Mouse (Mus musculus) stomach, embryonic 14.5 days (tissue): ENCODE measurements around the gene Tex38. TPM values are rescaled to one million over a fixed set of nuclear protein-coding genes. Genes with fewer than 3 reads are reported as not detected.

Experiments
- ATAC-seq: fragments of 200-750 bp; cut with Nextera tagmentation; 2 replicates; pipeline ENCODE4 v1.8.0; 2017; ENCODE audit warnings: low read depth, moderate TSS enrichment; ENCODE audit not compliant: insufficient number of reproducible peaks, insufficient read depth, low FRiP score
- H3K27ac ChIP-seq: fragments of 300-500 bp; sonication (generic); 2 replicates; pipeline ENCODE4 v1.5.1; 2014; ENCODE audit warnings: mild to moderate bottlenecking, low read length, moderate library complexity, mixed read lengths
- H3K27me3 ChIP-seq: fragments of 300-500 bp; sonication (generic); 2 replicates; pipeline ENCODE4 v1.6.1; 2014; ENCODE audit warnings: low read length, control low read depth, mixed read lengths; ENCODE audit not compliant: control insufficient read depth, insufficient read depth
- H3K36me3 ChIP-seq: fragments of 300-500 bp; sonication (generic); 2 replicates; pipeline ENCODE4 v1.6.1; 2014; ENCODE audit warnings: mild to moderate bottlenecking, control low read depth, low read length, moderate library complexity, mixed read lengths; ENCODE audit not compliant: control insufficient read depth, insufficient read depth
- H3K4me1 ChIP-seq: fragments of 300-500 bp; sonication (generic); 2 replicates; pipeline ENCODE4 v1.6.1; 2014; ENCODE audit warnings: low read length, control low read depth, mixed read lengths; ENCODE audit not compliant: control insufficient read depth, insufficient read depth
- H3K4me2 ChIP-seq: fragments of 300-500 bp; sonication (generic); replicated peaks from 2 replicates; pipeline ENCODE4 v1.6.1; 2014; ENCODE audit warnings: low read depth, low read length, control low read depth
- H3K4me3 ChIP-seq: fragments of 300-500 bp; sonication (generic); 2 replicates; pipeline ENCODE4 v1.5.1; 2014; ENCODE audit warnings: low read depth, low read length, control low read depth
- H3K9ac ChIP-seq: fragments of 300-500 bp; sonication (generic); replicated peaks from 2 replicates; pipeline ENCODE4 v1.6.1; 2014; ENCODE audit warnings: low read depth, mild to moderate bottlenecking, control low read depth, low read length, moderate library complexity, mixed read lengths
- H3K9me3 ChIP-seq: fragments of 300-500 bp; sonication (generic); 2 replicates; pipeline ENCODE4 v1.6.1; 2016; ENCODE audit warnings: low read depth, low read length, control low read depth; ENCODE audit not compliant: control insufficient read depth
- WGBS: fragments of 180-500 bp; shearing (Covaris S2); extraction: QIAGEN DNeasy Blood & Tissue Kit; methylation state at CpG from one replicate; pipeline ENCODE4 v1.1.7; 2014; 5-methylcytosine and 5-hydroxymethylcytosine counted together
- polyA plus RNA-seq: library from polyadenylated mRNA; unstranded; fragments of >200 nt; fragmentation: Nextera tagmentation; extraction: Ambion mirVana; gene quantifications from 2 replicates; pipeline ENCODE4 v1.2.1, GENCODE M21; 2014

The Tex38 gene
- polyA plus RNA-seq, 1 experiment from 2014 or later = 0.65 TPM

- Histone ChIP-seq H3K4me2 (no peak overlapping the region), H3K27ac (no peak overlapping the region), H3K9me3 (no peaks in the 10 kb centered on the region), H3K9ac (no peak overlapping the region), H3K4me1 (no peaks in the 10 kb centered on the region), H3K36me3 (peaks cover 1% of the 10 kb centered on the region; the same call in 1 of the 2 replicates), H3K4me3 (no peak overlapping the region), H3K27me3 (no peaks in the 10 kb centered on the region)
- ATAC-seq = no peak
Observed at GRCm38 (mm10) chr4:115821431-115821830, 40.6 kb upstream of the Tex38 start.

- Histone ChIP-seq H3K4me3 (no peak overlapping the region), H3K9me3 (no peaks in the 10 kb centered on the region), H3K4me1 (no peaks in the 10 kb centered on the region), H3K9ac (no peak overlapping the region), H3K27me3 (no peaks in the 10 kb centered on the region), H3K4me2 (no peak overlapping the region), H3K36me3 (peaks cover 6% of the 10 kb centered on the region; the same call in 1 of the 2 replicates), H3K27ac (no peak overlapping the region)
- no peak for ATAC-seq
- WGBS = 27% methylated on average over 3 of the region's 3 CpGs
Observed at GRCm38 (mm10) chr4:115820944-115821343, 40.1 kb upstream of the Tex38 start.

- peaks cover 6% of the 10 kb centered on the region; the same call in 1 of the 2 replicates for H3K36me3 ChIP-seq
- H3K27me3 ChIP-seq = no peaks in the 10 kb centered on the region
- ATAC-seq = no peak
- H3K4me2 ChIP-seq = no peak overlapping the region
- H3K9ac ChIP-seq = no peak overlapping the region
- no peaks in the 10 kb centered on the region for H3K9me3 ChIP-seq
- H3K27ac ChIP-seq = no peak overlapping the region
- 60% methylated on average over 3 of the region's 3 CpGs for WGBS
- H3K4me3 ChIP-seq = no peak overlapping the region
- no peaks in the 10 kb centered on the region for H3K4me1 ChIP-seq
Observed at GRCm38 (mm10) chr4:115820199-115820598, 39.4 kb upstream of the Tex38 start.

GRCm38 (mm10) chr4:115815606-115816005 is 34.8 kb upstream of the Tex38 start:
- no peak for ATAC-seq
- H3K9me3 ChIP-seq = no peaks in the 10 kb centered on the region
- no peak overlapping the region for H3K9ac ChIP-seq
- peaks cover 12% of the 10 kb centered on the region for H3K36me3 ChIP-seq
- H3K27ac ChIP-seq = no peak overlapping the region
- H3K4me2 ChIP-seq = no peak overlapping the region
- no peak overlapping the region for H3K4me3 ChIP-seq
- no peaks in the 10 kb centered on the region for H3K27me3 ChIP-seq
- H3K4me1 ChIP-seq = no peaks in the 10 kb centered on the region
- WGBS = 92% methylated on average over 5 of the region's 5 CpGs

- WGBS = 66% methylated on average over 4 of the region's 4 CpGs
- H3K9ac ChIP-seq = no peak overlapping the region
- ATAC-seq = no peak
Observed at GRCm38 (mm10) chr4:115812326-115812725, 31.5 kb upstream of the Tex38 start.

GRCm38 (mm10) chr4:115799981-115800380 is 19.2 kb upstream of the Tex38 start:
- no peaks in the 10 kb centered on the region for H3K4me1 ChIP-seq
- H3K4me3 ChIP-seq = no peak overlapping the region
- WGBS = 85% methylated on average over 3 of the region's 3 CpGs
- ATAC-seq = no peak
- no peaks in the 10 kb centered on the region for H3K9me3 ChIP-seq
- H3K27ac ChIP-seq = no peak overlapping the region
- H3K27me3 ChIP-seq = no peaks in the 10 kb centered on the region
- H3K4me2 ChIP-seq = no peak overlapping the region
- no peak overlapping the region for H3K9ac ChIP-seq
- peaks cover 34% of the 10 kb centered on the region for H3K36me3 ChIP-seq

More at GRCm38 (mm10) chr4:115812326-115812725, 31.5 kb upstream of the Tex38 start:
- no peak overlapping the region for H3K4me2 ChIP-seq
- no peaks in the 10 kb centered on the region for H3K27me3 ChIP-seq
- H3K9me3 ChIP-seq = no peaks in the 10 kb centered on the region
- peaks cover 12% of the 10 kb centered on the region for H3K36me3 ChIP-seq
- H3K4me1 ChIP-seq = no peaks in the 10 kb centered on the region
- no peak overlapping the region for H3K27ac ChIP-seq
- no peak overlapping the region for H3K4me3 ChIP-seq

- ATAC-seq = no peak
- Histone ChIP-seq H3K9me3 (no peaks in the 10 kb centered on the region), H3K4me3 (no peak overlapping the region), H3K27me3 (no peaks in the 10 kb centered on the region), H3K4me1 (no peaks in the 10 kb centered on the region), H3K9ac (no peak overlapping the region), H3K4me2 (no peak overlapping the region), H3K27ac (no peak overlapping the region), H3K36me3 (peaks cover 36% of the 10 kb centered on the region)
- 60% methylated on average over 3 of the region's 3 CpGs for WGBS
Observed at GRCm38 (mm10) chr4:115795360-115795759, 14.5 kb upstream of the Tex38 start.

GRCm38 (mm10) chr4:115790864-115791263 is 10.0 kb upstream of the Tex38 start:
- no peak overlapping the region for H3K4me3 ChIP-seq
- no peaks in the 10 kb centered on the region for H3K9me3 ChIP-seq
- H3K4me2 ChIP-seq = no peak overlapping the region
- no peak for ATAC-seq
- H3K27ac ChIP-seq = no peak overlapping the region
- H3K27me3 ChIP-seq = no peaks in the 10 kb centered on the region
- no peak overlapping the region for H3K9ac ChIP-seq
- 74% methylated on average over 3 of the region's 3 CpGs for WGBS
- H3K36me3 ChIP-seq = peaks cover 26% of the 10 kb centered on the region
- H3K4me1 ChIP-seq = no peaks in the 10 kb centered on the region

- H3K36me3 ChIP-seq = peaks cover 11% of the 10 kb centered on the region
- H3K27ac ChIP-seq = no peak overlapping the region
- H3K4me2 ChIP-seq = peak overlapping the region; percentile 50
- no peaks in the 10 kb centered on the region for H3K27me3 ChIP-seq
- H3K4me3 ChIP-seq = peak overlapping the region; percentile 73
- 47% methylated on average over 7 of the region's 7 CpGs for WGBS
- ATAC-seq = 0 out of 2 replicates have a peak, but pooled peaks have one; percentile 5
- H3K9ac ChIP-seq = peak overlapping the region; percentile 72; the same call in 1 of the 2 replicates
- 0 out of 2 replicates have a peak, but pooled peaks cover 3% of the 10 kb centered on the region for H3K4me1 ChIP-seq
- no peaks in the 10 kb centered on the region for H3K9me3 ChIP-seq
Observed at GRCm38 (mm10) chr4:115785511-115786034, 4.8 kb upstream of the Tex38 start.
